Mouse (Mus musculus) kidney, adult 2 months (tissue): Measurements from ENCODE around the gene Angptl2. TPM values are rescaled to one million over a fixed set of nuclear protein-coding genes. Genes with fewer than 3 reads are reported as not detected.

Experiments
- DNase-seq: peaks from one replicate; pipeline ENCODE4 v3.0.0; 2021
- H3K27ac ChIP-seq: fragments of 200-500 bp; 2 replicates; pipeline ENCODE4 v1.5.1; 2012; ENCODE audit warnings: low read depth, low read length, control low read depth, inconsistent platforms; ENCODE audit not compliant: insufficient read depth
- H3K27me3 ChIP-seq: fragments of 200-500 bp; replicated peaks from 2 replicates; pipeline ENCODE4 v1.6.1; 2012; ENCODE audit warnings: mild to moderate bottlenecking, moderate library complexity, low read length, inconsistent platforms; ENCODE audit not compliant: control insufficient read depth, insufficient read depth
- H3K36me3 ChIP-seq: fragments of 200-500 bp; 2 replicates; pipeline ENCODE4 v1.6.1; 2012; ENCODE audit warnings: mild to moderate bottlenecking, moderate library complexity, low read length, inconsistent platforms; ENCODE audit not compliant: control insufficient read depth, insufficient read depth
- H3K4me1 ChIP-seq: fragments of 200-500 bp; 2 replicates; pipeline ENCODE4 v1.6.1; 2011; ENCODE audit warnings: low read length; ENCODE audit not compliant: control insufficient read depth, insufficient read depth
- H3K4me3 ChIP-seq: fragments of 200-500 bp; 2 replicates; pipeline ENCODE4 v1.5.1; 2011; ENCODE audit warnings: mild to moderate bottlenecking, low read depth, low read length, control low read depth; ENCODE audit not compliant: insufficient read depth
- CTCF ChIP-seq: fragments of 200-500 bp; conservative IDR thresholded peaks from 2 replicates; pipeline ENCODE4 v1.5.1; 2011; ENCODE audit warnings: low read depth, mild to moderate bottlenecking, control low read depth, low read length, moderate library complexity, mixed read lengths; ENCODE audit not compliant: insufficient read depth, insufficient read length
- POLR2A ChIP-seq: fragments of 200-500 bp; IDR thresholded peaks from one replicate; pipeline ENCODE4 v1.6.1; 2011; ENCODE audit warnings: low read depth, low read length, control low read depth
- WGBS: fragments of 180-500 bp; shearing (Covaris S2); methylation state at CpG from one replicate; pipeline ENCODE4 v1.1.7; 2018; 5-methylcytosine and 5-hydroxymethylcytosine counted together
- polyA plus RNA-seq: library from polyadenylated mRNA; depleted of rRNA; stranded (reverse); fragments of >200 nt; gene quantifications from 2 replicates; pipeline ENCODE4 v1.2.3, GENCODE M21; 2012

Angptl2 gene
- polyA plus RNA-seq, 1 experiment: 93.0 TPM

DNA sequence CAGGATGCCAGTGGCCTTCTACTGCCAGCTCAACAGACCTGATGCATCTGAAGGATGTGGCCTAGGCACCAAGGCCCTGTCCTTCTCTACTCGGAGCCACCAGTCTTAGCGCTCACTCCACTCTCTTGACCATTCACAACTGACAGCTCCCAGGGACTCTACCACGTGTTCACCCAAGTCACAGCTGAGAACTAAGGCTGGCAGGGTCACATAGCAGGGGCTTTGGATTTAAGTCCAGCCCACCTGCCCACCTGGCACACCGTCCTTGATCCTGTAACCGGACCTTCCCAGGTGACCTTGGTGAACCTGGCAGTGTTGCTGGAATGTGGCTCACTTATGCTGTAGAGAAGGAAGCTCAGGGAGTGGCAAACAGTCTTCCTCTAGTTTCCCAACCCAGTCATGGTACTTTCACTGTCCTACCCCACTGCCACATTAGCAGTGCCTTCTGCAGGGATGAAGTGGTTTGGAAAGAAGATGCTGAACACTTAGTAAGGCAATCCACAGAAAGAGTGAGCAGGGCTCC, 631 bp upstream of the Angptl2 start:
- H3K4me3 ChIP-seq: 0 out of 2 replicates have a peak overlapping the region, but pooled peaks have one; percentile 2
- H3K27me3 ChIP-seq: no peaks in the 10 kb centered on the region
- no peak for DNase-seq
- peak overlapping the region; percentile 13; the same call in 1 of the 2 replicates for H3K27ac ChIP-seq
- H3K4me1 ChIP-seq: peaks cover 7% of the 10 kb centered on the region
- no peaks in the 10 kb centered on the region for H3K36me3 ChIP-seq
- TF ChIP-seq POLR2A: no peak
- no peak for TF ChIP-seq CTCF
- WGBS: 52% methylated on average over 5 of the region's 5 CpGs

- H3K36me3 ChIP-seq: no peaks in the 10 kb centered on the region
- H3K4me1 ChIP-seq: peaks cover 20% of the 10 kb centered on the region
- peak overlapping the region; percentile 57 for H3K4me3 ChIP-seq
- peak; percentile 59 for DNase-seq
- peak overlapping the region; percentile 51 for H3K27ac ChIP-seq
- WGBS: 43% methylated on average over 18 of the region's 18 CpGs
- H3K27me3 ChIP-seq: no peaks in the 10 kb centered on the region
- TF ChIP-seq CTCF (no peak), POLR2A (no peak)
These were observed 966 bp downstream of the Angptl2 start for GRCm38 (mm10) chr2:33216645-33217424.

DNA sequence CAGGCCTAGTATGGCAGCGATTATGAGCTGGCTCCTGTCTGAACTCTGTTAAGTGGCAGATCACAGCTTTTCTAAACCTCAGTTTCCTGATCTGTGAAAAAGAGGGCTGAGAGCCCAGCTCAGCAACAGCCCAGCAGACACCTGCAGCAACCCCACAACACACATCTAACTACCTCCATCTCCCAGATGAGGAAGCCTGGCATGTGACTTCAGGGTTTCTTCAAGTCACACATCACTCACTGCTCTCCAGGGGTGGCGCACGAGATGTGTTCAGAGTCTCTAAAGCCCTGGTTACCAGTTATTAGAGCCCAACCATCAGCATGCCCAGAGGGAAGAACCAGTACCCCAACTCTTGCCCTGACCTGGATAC, 1.5 kb downstream of the Angptl2 start:
- Histone ChIP-seq H3K36me3 (no peaks in the 10 kb centered on the region), H3K4me3 (peak overlapping the region; percentile 57), H3K27ac (peak overlapping the region; percentile 51; the same call in 1 of the 2 replicates), H3K4me1 (peaks cover 24% of the 10 kb centered on the region), H3K27me3 (no peaks in the 10 kb centered on the region)
- TF ChIP-seq POLR2A (no peak), CTCF (no peak)
- WGBS: 52% methylated on average over 3 of the region's 3 CpGs
- DNase-seq: no peak

- DNase-seq: no peak
- no peak overlapping the region for H3K4me3 ChIP-seq
- peaks cover 29% of the 10 kb centered on the region for H3K4me1 ChIP-seq
- H3K36me3 ChIP-seq: no peaks in the 10 kb centered on the region
- no peaks in the 10 kb centered on the region for H3K27me3 ChIP-seq
- 67% methylated on average over 11 of the region's 11 CpGs for WGBS
- no peak overlapping the region for H3K27ac ChIP-seq
- TF ChIP-seq CTCF (peak; percentile 48; the same call in 1 of the 2 replicates), POLR2A (no peak)
These were observed 3.2 kb downstream of the Angptl2 start for GRCm38 (mm10) chr2:33218903-33219625.

DNA sequence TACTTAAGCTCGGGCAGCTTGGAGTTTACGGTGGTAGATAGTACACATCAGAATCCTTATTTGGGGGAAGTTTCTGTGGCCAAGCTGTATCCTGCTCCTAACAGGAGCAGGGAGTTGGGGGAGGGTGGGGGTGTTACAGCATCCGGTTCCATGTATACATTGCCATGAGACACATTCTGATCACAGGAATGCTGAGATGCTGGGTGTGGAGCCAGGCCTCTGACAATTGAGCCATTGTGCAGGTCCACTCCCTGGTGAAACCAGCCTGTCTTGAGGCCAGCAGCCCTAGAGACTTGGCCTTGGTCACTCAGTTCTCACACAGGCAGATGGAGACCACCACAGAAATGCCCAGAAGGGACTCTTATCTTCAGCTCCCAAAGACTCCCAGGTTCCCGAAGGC, 3.8 kb downstream of the Angptl2 start:
- no peak for DNase-seq
- Histone ChIP-seq H3K4me3 (no peak overlapping the region), H3K27me3 (no peaks in the 10 kb centered on the region), H3K4me1 (peaks cover 29% of the 10 kb centered on the region), H3K27ac (no peak overlapping the region), H3K36me3 (no peaks in the 10 kb centered on the region)
- no peak for TF ChIP-seq POLR2A
- TF ChIP-seq CTCF: no peak
- 71% methylated on average over 4 of the region's 4 CpGs for WGBS

GRCm38 (mm10) chr2:33220246-33220645, 4.4 kb downstream of the Angptl2 start:
- Histone ChIP-seq H3K4me1 (peaks cover 25% of the 10 kb centered on the region), H3K27me3 (no peaks in the 10 kb centered on the region), H3K4me3 (no peak overlapping the region), H3K27ac (no peak overlapping the region), H3K36me3 (no peaks in the 10 kb centered on the region)
- no peak for DNase-seq
- WGBS: 49% methylated on average over 6 of the region's 6 CpGs
- no peak for TF ChIP-seq CTCF
- TF ChIP-seq POLR2A: no peak
